ENCODE assay signal across 22 mouse cellular contexts in genomic region chr4:85049933-85050553, GRCm38 (mm10).
DNase-seq lines count a peak whose midpoint lies in the region; ATAC-seq lines count a peak whose summit lies in the region.
"Had no signal": no experiment of that assay in that cellular context is flagged by ENCODE, and none has a peak within 500 bp of the region (broad histone marks: within the 10 kb centered on the region; RNA-seq: fewer than 3 reads in every experiment).

No protein-coding gene starts in this region.

- H3K4me1 ChIP-seq in forebrain, embryonic 13.5 days, result peaks cover 18% of the 10 kb centered on the region
- H3K4me1 ChIP-seq in forebrain, embryonic 12.5 days, result peaks cover 10% of the 10 kb centered on the region
- H3K4me1 ChIP-seq in hindbrain, embryonic 14.5 days (replicated peaks; ENCODE audit: control insufficient read depth, insufficient read depth, low read length), result no peaks in the 10 kb centered on the region
- H3K4me1 ChIP-seq in hindbrain, embryonic 13.5 days (replicated peaks), result peaks cover 4% of the 10 kb centered on the region; the same call in 1 of the 2 replicates
- H3K4me1 ChIP-seq in midbrain, embryonic 16.5 days (ENCODE audit: control insufficient read depth, insufficient read depth, low read length), result peaks cover 6% of the 10 kb centered on the region
- H3K4me1 ChIP-seq in midbrain, embryonic 13.5 days (replicated peaks), result peaks cover 6% of the 10 kb centered on the region; the same call in 1 of the 2 replicates
- no peaks in the 10 kb centered on the region for H3K4me1 ChIP-seq in limb, embryonic 10.5 days
- H3K4me1 ChIP-seq: embryonic facial prominence, embryonic 12.5 days; heart, embryonic 15.5 days had no signal

- H3K36me3 ChIP-seq in forebrain, embryonic 13.5 days (ENCODE audit: poor library complexity, severe bottlenecking), result no peaks in the 10 kb centered on the region
- H3K36me3 ChIP-seq in forebrain, embryonic 12.5 days (replicated peaks), result no peaks in the 10 kb centered on the region
- H3K36me3 ChIP-seq in hindbrain, embryonic 14.5 days (replicated peaks; ENCODE audit: control insufficient read depth, insufficient read depth), result no peaks in the 10 kb centered on the region
- H3K36me3 ChIP-seq in hindbrain, embryonic 13.5 days, result no peaks in the 10 kb centered on the region
- no peaks in the 10 kb centered on the region for H3K36me3 ChIP-seq in midbrain, embryonic 16.5 days (ENCODE audit: control insufficient read depth, insufficient read depth, low read length)
- H3K36me3 ChIP-seq in midbrain, embryonic 13.5 days, result no peaks in the 10 kb centered on the region
- peaks cover 4% of the 10 kb centered on the region; the same call in 1 of the 2 replicates for H3K36me3 ChIP-seq in limb, embryonic 10.5 days
- H3K36me3 ChIP-seq: embryonic facial prominence, embryonic 12.5 days; G1E; heart, embryonic 15.5 days had no signal

- H3K27me3 ChIP-seq in forebrain, embryonic 13.5 days, result no peaks in the 10 kb centered on the region
- no peaks in the 10 kb centered on the region for H3K27me3 ChIP-seq in forebrain, embryonic 12.5 days
- no peaks in the 10 kb centered on the region for H3K27me3 ChIP-seq in hindbrain, embryonic 14.5 days (ENCODE audit: control insufficient read depth, insufficient read depth, low read length)
- no peaks in the 10 kb centered on the region for H3K27me3 ChIP-seq in hindbrain, embryonic 13.5 days
- no peaks in the 10 kb centered on the region for H3K27me3 ChIP-seq in midbrain, embryonic 16.5 days (ENCODE audit: control insufficient read depth, insufficient read depth, low read depth, low read length)
- no peaks in the 10 kb centered on the region for H3K27me3 ChIP-seq in midbrain, embryonic 13.5 days
- no peaks in the 10 kb centered on the region for H3K27me3 ChIP-seq in limb, embryonic 10.5 days (ENCODE audit: low read depth, poor library complexity, severe bottlenecking)
- H3K27me3 ChIP-seq: embryonic facial prominence, embryonic 12.5 days; heart, embryonic 15.5 days had no signal

- H3K9ac ChIP-seq in forebrain, embryonic 13.5 days, result no peak overlapping the region
- no peak overlapping the region for H3K9ac ChIP-seq in forebrain, embryonic 12.5 days
- H3K9ac ChIP-seq in hindbrain, embryonic 14.5 days, result no peak overlapping the region
- H3K9ac ChIP-seq in hindbrain, embryonic 13.5 days, result no peak overlapping the region
- H3K9ac ChIP-seq in midbrain, embryonic 16.5 days (ENCODE audit: low read depth, low read length), result no peak overlapping the region
- no peak overlapping the region for H3K9ac ChIP-seq in midbrain, embryonic 13.5 days (replicated peaks)
- H3K9ac ChIP-seq: embryonic facial prominence, embryonic 12.5 days; heart, embryonic 15.5 days had no signal

- no peaks in the 10 kb centered on the region for H3K9me3 ChIP-seq in forebrain, embryonic 13.5 days (replicated peaks)
- no peaks in the 10 kb centered on the region for H3K9me3 ChIP-seq in forebrain, embryonic 12.5 days
- H3K9me3 ChIP-seq in hindbrain, embryonic 14.5 days (ENCODE audit: control insufficient read depth, low read length), result no peaks in the 10 kb centered on the region
- no peaks in the 10 kb centered on the region for H3K9me3 ChIP-seq in hindbrain, embryonic 13.5 days
- H3K9me3 ChIP-seq in midbrain, embryonic 16.5 days (replicated peaks; ENCODE audit: control insufficient read depth, low read length, poor library complexity, severe bottlenecking), result no peaks in the 10 kb centered on the region
- H3K9me3 ChIP-seq in midbrain, embryonic 13.5 days, result no peaks in the 10 kb centered on the region
- H3K9me3 ChIP-seq in limb, embryonic 10.5 days (replicated peaks), result no peaks in the 10 kb centered on the region
- H3K9me3 ChIP-seq: embryonic facial prominence, embryonic 12.5 days; heart, embryonic 15.5 days had no signal

- WGBS in forebrain, embryonic 13.5 days, result 54% methylated on average over 8 of the region's 8 CpGs
- WGBS in forebrain, embryonic 12.5 days, result 76% methylated on average over 8 of the region's 8 CpGs
- WGBS in hindbrain, embryonic 14.5 days, result 62% methylated on average over 8 of the region's 8 CpGs
- WGBS in hindbrain, embryonic 13.5 days, result 69% methylated on average over 8 of the region's 8 CpGs
- 62% methylated on average over 8 of the region's 8 CpGs for WGBS in midbrain, embryonic 16.5 days
- WGBS in midbrain, embryonic 13.5 days, result 71% methylated on average over 8 of the region's 8 CpGs
- WGBS in limb, embryonic 10.5 days, result 80% methylated on average over 8 of the region's 8 CpGs

- no peak overlapping the region for H3K27ac ChIP-seq in forebrain, embryonic 13.5 days
- no peak overlapping the region for H3K27ac ChIP-seq in forebrain, embryonic 12.5 days
- H3K27ac ChIP-seq in hindbrain, embryonic 14.5 days, result no peak overlapping the region
- H3K27ac ChIP-seq in hindbrain, embryonic 13.5 days, result no peak overlapping the region
- H3K27ac ChIP-seq in midbrain, embryonic 16.5 days (ENCODE audit: low read length), result no peak overlapping the region
- H3K27ac ChIP-seq in midbrain, embryonic 13.5 days, result no peak overlapping the region
- H3K27ac ChIP-seq in limb, embryonic 10.5 days, result no peak overlapping the region
- H3K27ac ChIP-seq: embryonic facial prominence, embryonic 12.5 days; heart, adult 2 months; heart, embryonic 15.5 days had no signal

- peak; percentile 57 for DNase-seq in hindbrain, embryonic 14.5 days (ENCODE audit: low spot score)
- DNase-seq in limb, embryonic 10.5 days (ENCODE audit: low spot score), result no peak
- DNase-seq: adrenal gland, adult 8-10 months; adrenal gland, postnatal 36 days; B cell, adult 2 months; cerebellum, adult 11-12 months; cerebellum, adult 9-10 months; cerebellum, postnatal 25 days; gastrocnemius, postnatal 14 days; heart, adult 2 months; heart, postnatal 14 days had no signal

- peak; percentile 66; the same call in 1 of the 2 replicates for ATAC-seq in forebrain, embryonic 13.5 days
- no peak for ATAC-seq in forebrain, embryonic 12.5 days (ENCODE audit: low FRiP score)
- no peak for ATAC-seq in hindbrain, embryonic 14.5 days (ENCODE audit: low FRiP score)
- ATAC-seq in hindbrain, embryonic 13.5 days (ENCODE audit: low FRiP score), result no peak
- ATAC-seq in midbrain, embryonic 16.5 days, result peak; percentile 72
- no peak for ATAC-seq in midbrain, embryonic 13.5 days
- ATAC-seq: CD4-positive, CD25-positive, alpha-beta regulatory T cell, adult 4 months; hindbrain, embryonic 16.5 days had no signal

- no peak overlapping the region for H3K4me2 ChIP-seq in forebrain, embryonic 13.5 days
- H3K4me2 ChIP-seq in forebrain, embryonic 12.5 days, result no peak overlapping the region
- no peak overlapping the region for H3K4me2 ChIP-seq in hindbrain, embryonic 14.5 days (replicated peaks)
- H3K4me2 ChIP-seq in hindbrain, embryonic 13.5 days, result no peak overlapping the region
- no peak overlapping the region for H3K4me2 ChIP-seq in midbrain, embryonic 16.5 days (ENCODE audit: low read length)
- H3K4me2 ChIP-seq in midbrain, embryonic 13.5 days (replicated peaks), result no peak overlapping the region
- H3K4me2 ChIP-seq: embryonic facial prominence, embryonic 12.5 days; heart, embryonic 11.5 days; heart, embryonic 15.5 days had no signal

- H3K4me3 ChIP-seq in forebrain, embryonic 13.5 days, result no peak overlapping the region
- no peak overlapping the region for H3K4me3 ChIP-seq in forebrain, embryonic 12.5 days (replicated peaks)
- H3K4me3 ChIP-seq in hindbrain, embryonic 14.5 days (replicated peaks; ENCODE audit: low read length), result no peak overlapping the region
- H3K4me3 ChIP-seq in hindbrain, embryonic 13.5 days, result no peak overlapping the region
- no peak overlapping the region for H3K4me3 ChIP-seq in midbrain, embryonic 16.5 days (ENCODE audit: low read depth, low read length)
- no peak overlapping the region for H3K4me3 ChIP-seq in midbrain, embryonic 13.5 days (replicated peaks)
- H3K4me3 ChIP-seq in limb, embryonic 10.5 days, result no peak overlapping the region
- H3K4me3 ChIP-seq: embryonic facial prominence, embryonic 12.5 days; heart, adult 2 months; heart, embryonic 15.5 days had no signal

Comparison
In these comparisons a context has a peak if more than half of its experiments do, and no peak if none do; other contexts are left out.
1. ATAC-seq: peak in forebrain, embryonic 13.5 days (single experiment) and midbrain, embryonic 16.5 days (single experiment); none in forebrain, embryonic 12.5 days (single experiment), hindbrain, embryonic 14.5 days (single experiment), hindbrain, embryonic 13.5 days (single experiment) and midbrain, embryonic 13.5 days (single experiment).